Mouse (Mus musculus): Measurements from ENCODE around the gene Nlrx1.

Nlrx1 gene

GRCm38 (mm10) chr9:44233802-44234478 lies 34.5 kb downstream of the Nlrx1 start, which contains the start of gene Cbl:
TSS of gene Cbl (minus strand) at chr9:44234049.
- DNase-seq: peak; percentile 97

DNA sequence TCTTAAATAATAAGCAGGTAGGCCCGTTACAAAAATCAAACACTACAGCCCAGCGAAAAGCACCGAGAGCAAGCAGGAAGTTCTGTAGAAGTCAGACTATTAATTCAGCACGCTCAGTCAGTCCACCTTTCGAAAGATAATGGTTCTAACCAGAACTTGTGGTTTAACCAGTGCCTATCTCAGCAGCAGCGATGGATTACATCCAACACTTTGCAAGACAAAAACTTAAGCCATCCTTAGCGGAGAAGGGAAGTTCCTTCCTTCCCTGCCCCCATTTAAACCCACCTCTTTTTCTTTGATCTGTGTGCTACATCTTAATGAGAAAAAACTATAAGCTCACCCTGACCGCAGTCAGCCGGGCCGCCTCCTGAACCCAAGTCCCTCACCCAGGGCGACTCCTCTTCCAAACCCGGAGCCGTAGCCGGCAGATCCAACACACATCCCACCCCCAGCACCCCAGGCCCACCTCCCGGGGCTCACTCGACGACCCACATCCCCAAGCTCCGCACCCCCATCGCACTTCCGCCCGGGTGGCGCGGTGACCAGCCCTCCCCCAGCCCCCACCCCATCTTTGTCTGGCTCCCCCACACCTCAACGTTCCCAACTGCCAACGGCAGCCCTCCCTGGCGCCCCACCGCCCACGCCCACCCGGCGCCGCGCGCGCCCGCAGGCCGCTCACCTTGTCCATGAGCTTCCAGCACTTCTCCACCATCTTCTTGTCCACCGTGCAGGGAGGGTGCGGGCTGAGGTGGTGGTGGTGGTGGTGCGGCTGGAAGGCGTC lies 35.2 kb downstream of the Nlrx1 start:
- peak; percentile 64 to 80 for DNase-seq

DNA sequence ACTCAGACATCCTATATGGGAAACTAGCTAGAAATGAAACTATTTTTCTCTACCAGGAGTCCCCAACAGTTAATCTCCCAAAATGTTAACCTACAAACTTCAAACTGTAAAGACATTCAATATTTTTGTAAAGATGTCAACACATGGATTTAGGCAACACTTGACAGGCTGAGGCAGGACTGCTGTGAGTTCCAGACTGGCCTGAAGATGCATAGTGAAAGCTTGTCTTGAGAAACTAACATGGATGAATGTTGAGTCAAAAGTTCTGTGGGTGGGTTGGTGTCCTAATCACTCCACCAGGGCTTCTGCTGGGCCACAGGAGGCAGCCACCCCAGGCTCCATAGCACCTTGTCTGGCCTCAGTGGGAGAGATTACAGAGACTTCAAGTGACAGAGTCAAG lies 36.8 kb downstream of the Nlrx1 start:
- no peak for DNase-seq

DNA sequence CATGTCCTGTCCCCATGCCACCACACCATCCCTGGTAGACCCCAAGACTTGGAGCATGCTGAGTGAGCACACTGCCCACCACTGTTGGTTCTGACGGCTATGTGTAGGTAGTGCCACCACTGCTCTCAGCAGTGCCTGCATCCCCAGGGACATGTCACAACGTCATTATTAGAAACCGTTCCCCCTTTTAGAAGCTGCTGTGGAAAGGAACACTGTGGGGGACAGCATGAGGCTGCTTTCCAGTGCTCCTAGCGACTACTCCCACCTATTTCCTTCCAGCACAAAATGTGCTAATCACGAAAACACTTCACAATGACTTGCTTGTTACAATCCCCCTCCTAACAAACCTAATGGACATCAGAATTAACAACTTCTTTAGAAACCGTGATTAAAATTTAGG lies 42.4 kb downstream of the Nlrx1 start:
- DNase-seq: no peak

GRCm38 (mm10) chr9:44213538-44213937 lies 54.9 kb downstream of the Nlrx1 start:
- DNase-seq: no peak

DNA sequence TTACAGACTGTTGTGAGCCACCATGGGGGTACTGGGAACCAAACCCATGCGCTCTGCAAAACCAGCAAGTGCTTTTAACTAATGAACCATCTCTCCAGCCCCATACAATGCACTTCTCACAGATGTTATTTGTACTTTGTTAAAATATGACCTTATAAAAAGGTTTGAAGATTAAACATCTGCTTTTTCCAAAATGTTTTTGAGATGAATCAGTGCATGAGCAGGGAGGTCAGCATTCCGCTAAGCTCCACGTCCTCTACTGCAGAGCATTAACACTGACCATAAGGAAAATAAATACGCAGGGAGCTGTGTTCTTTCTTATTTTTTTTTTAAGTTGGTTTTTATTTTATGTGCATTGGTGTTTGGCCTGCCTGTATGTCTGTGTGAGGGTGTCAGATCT lies 56.0 kb downstream of the Nlrx1 start:
- DNase-seq: no peak

DNA sequence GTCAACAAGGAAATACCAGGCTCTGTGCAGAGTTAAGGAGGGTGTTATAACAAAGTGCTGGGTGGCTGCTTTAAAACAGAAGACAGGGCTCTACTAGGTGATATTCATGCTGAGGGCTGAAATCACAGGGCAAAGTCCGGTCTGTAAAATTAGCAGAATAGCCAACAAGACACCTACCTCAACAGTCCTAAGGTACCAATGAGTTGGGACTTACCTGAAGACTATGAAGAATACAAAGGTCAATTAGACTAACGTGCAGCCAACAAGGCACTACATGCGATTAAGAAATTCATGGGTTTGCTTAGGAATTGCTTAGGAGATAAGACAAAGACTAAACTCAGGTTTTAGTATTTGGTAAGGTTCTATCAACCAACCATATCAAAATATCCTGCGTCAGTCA lies 59.0 kb downstream of the Nlrx1 start:
- no peak for DNase-seq

DNA sequence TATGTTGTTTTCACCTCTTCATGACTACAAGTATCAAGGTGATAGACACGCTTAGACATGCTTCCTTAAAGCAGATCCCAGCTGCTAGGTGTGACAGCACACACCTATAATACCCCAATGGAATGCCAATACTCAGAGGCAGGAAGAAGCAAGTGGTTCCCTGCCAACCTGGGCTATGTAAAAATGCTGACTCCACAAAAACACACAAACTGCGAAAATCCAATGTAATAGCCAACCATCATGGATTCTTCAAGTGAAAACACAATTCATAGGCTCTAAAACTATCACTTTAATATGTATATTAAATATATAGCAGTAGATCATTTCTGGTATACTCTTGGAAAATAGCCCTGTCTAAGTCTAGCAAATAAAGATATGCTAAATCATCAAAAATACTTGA lies 60.6 kb downstream of the Nlrx1 start:
- DNase-seq: no peak
